Mouse (Mus musculus) ovary, postnatal 36 days (tissue): ENCODE measurements at regions not wholly inside any gene's neighbourhood (a gene's known extent, or its start where the extent isn't known, plus 50 kb on each side); places are given as distances from the start of the nearest gene placed in this dataset.
"Not testable (repeated sequence)": the region's sequence is repeated elsewhere in the genome, so short reads cannot be mapped to it uniquely, and the experiment has no call there.

ENCODE experiments used
- DNase-seq: peaks from one replicate; pipeline ENCODE4 v3.0.0; 2022; ENCODE audit warnings: low spot score, mixed read lengths

GRCm38 (mm10) chr15:25245631-25246030 is 167.9 kb downstream of the Basp1 start:
- DNase-seq = no peak

- no peak for DNase-seq
These were observed 175.6 kb downstream of the Basp1 start for GRCm38 (mm10) chr15:25237665-25238664.

DNA sequence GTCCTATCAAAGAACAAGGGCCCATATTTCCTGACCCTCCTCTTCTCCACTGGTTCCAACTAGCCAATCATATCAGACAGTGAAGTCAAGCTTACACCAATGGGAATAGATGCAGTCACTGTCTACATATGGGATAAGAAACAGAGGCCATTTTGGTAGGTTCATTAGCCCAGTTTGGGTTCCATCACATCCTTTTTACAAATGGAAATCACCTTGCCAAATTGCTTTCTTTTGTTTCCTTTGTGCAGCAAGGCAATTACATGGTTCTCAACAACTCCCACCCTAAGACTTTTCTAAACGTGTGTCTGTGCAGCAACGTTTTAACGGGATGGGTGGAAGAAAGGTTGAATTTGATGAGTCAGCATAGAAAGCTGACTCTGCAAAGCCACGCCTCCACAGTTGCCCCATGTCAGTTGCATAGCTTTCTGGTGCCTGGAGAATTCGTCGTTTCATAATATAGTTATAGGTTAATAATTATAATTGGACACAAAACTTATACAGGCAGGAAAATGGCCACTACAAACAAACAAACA is 177.3 kb downstream of the Basp1 start:
- DNase-seq = no peak

GRCm38 (mm10) chr15:25234064-25234700 is 179.4 kb downstream of the Basp1 start:
- no peak for DNase-seq

GRCm38 (mm10) chr15:25230213-25230612 is 183.4 kb downstream of the Basp1 start:
- DNase-seq = no peak

GRCm38 (mm10) chr15:25229807-25230206 is 183.8 kb downstream of the Basp1 start:
- DNase-seq = no peak

- no peak for DNase-seq
These were observed 186.1 kb downstream of the Basp1 start for GRCm38 (mm10) chr15:25227496-25227895.

- no peak for DNase-seq
These were observed 187.6 kb downstream of the Basp1 start for GRCm38 (mm10) chr15:25225936-25226335.

- no peak for DNase-seq
These were observed 188.1 kb downstream of the Basp1 start for GRCm38 (mm10) chr15:25225431-25225830.

- no peak for DNase-seq
These were observed 191.8 kb downstream of the Basp1 start for GRCm38 (mm10) chr15:25221749-25222148.

DNA sequence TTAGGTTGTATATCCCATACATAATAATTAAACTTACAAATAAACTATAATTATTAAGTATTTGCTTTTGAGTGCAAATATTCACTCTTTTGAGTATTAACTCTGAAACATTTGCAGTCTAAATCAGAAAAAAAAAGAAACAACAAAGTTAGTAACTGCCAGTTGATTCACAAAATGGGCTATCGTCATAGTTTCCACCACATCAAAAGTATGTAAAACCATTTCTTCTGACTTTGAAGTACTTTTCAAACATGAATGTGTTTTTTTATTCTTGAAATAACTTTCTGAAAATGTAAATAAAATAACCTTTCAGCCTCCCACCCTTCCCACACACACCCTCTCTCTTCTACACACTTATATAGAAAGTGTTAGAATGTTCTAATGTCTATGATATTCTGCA is 197.2 kb downstream of the Basp1 start:
- DNase-seq = no peak

GRCm38 (mm10) chr15:25202097-25202496 is 211.5 kb downstream of the Basp1 start:
- DNase-seq = no peak

- DNase-seq = not testable (repeated sequence)
These were observed 213.3 kb downstream of the Basp1 start for GRCm38 (mm10) chr15:25200249-25200648.

GRCm38 (mm10) chr15:25187881-25188326 is 225.7 kb downstream of the Basp1 start:
- no peak for DNase-seq

GRCm38 (mm10) chr15:25172755-25173154 is 240.8 kb downstream of the Basp1 start:
- DNase-seq = no peak

GRCm38 (mm10) chr15:25146371-25146770 is 267.2 kb downstream of the Basp1 start:
- no peak for DNase-seq

GRCm38 (mm10) chr15:25144228-25144627 is 269.3 kb downstream of the Basp1 start:
- DNase-seq = no peak

DNA sequence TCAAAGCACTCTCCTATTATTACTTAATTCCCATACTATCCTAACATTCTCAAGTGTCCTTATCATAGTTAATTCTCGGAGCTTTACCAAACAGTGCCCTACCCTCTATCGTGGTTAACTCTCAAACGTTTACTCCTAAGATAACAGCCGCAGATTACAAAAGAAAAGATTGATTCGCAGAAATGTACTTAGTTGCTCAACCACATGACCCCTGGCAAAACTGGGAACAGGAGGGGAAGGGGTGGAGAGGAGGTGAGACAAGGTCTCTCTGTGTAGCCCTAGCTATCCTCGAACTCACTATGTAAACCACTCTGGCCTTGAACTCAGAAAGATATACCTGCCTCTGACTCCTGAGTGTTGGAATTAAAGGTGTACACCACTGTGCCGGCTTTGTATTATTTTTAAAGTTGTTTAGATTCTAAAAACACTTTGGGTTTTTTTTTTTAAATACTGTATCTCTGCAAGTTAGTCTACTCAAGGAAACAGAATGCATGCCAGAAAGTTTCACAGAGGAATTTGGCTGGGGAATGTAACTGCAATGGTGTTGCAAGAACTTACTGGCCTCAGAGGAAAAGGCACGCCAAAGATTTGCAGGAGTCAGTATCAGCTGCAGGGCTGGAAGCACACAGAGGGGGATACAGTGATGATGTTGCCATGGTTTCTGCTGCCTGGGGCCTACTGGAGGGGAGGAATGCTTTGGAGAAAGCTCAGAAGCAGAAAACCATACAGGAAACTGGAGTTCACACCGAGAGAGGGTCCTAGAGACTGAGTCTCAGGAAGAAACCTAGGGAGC is 273.0 kb downstream of the Basp1 start:
- DNase-seq = no peak

- no peak for DNase-seq
These were observed 276.5 kb downstream of the Basp1 start for GRCm38 (mm10) chr15:25137091-25137490.

DNA sequence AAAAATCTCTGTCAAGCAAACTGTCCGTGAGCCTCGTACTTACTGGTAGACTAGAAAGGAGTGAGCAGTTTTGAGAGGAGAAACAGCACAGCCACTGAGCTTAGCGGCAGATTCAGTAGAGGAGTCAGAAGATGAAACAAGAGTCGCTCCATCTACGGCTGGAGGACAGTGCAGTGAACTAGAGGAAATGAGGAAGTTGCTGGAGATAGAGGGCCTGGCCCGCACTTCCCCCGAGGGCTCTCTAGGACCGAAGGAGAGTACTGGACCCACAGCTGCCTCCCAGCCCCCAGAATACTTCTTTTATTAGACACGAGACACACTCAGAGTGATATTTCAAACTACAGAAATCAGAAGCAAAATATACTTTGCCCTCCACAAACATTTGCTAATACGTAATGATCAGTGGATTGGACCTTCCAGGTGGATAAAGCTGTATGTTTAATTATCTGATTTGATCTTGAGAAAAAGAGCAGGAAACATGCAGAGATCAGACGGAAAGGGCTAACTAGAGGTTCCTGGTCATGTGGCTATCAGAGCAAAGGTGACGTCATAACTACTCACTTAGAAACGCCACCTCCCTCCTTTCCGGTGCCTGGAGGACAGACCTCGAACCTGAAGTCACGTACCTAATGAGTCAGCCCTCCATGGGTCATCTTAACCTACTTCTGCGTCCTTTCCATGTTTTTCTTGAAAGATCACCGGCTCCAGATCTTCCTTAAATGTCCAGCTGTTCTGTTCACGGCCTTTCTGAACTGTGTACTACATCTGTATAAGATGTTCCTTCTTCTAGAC is 277.9 kb downstream of the Basp1 start:
- DNase-seq = no peak

DNA sequence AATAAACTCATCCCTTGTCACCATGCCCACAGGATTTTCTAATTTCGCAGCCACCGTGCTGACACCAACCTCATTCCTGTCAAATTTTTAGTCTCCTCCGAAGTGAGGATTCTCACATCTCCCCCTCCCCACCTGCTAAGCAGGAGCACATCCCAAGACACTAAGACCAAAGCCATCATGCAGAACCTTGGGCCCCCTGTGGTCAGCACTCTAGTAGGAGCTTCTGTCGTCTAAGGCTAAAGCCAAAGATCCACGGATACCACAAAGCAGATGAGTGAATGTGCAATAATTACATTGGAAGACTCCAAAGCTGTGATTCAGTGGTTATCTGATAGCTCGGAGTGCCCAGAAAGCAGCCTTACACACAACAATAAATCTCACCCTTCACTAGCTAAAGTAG is 283.5 kb downstream of the Basp1 start:
- DNase-seq = no peak
